19 mouse cellular contexts compared by ENCODE assay signal in genomic region chr4:140636312-140636996, GRCm38 (mm10). TPM values are rescaled to one million over a fixed set of nuclear protein-coding genes. Genes with fewer than 3 reads are reported as not detected.
A peak's percentile ranks its signal among the peaks of the same experiment; 100 is the strongest.
DNase-seq lines count a peak whose midpoint lies in the region; ATAC-seq and TF ChIP-seq lines count a peak whose summit lies in the region.
"Had no signal": no experiment of that assay in that cellular context is flagged by ENCODE, and none has a peak within 500 bp of the region (broad histone marks: within the 10 kb centered on the region; RNA-seq: fewer than 3 reads in every experiment).

No protein-coding gene starts in this region.

- peaks cover 0 to 4% of the 10 kb centered on the region in 2 experiments; a peak in 1 of 4 replicates for H3K4me1 ChIP-seq in CH12.LX (ENCODE audit: control insufficient read depth in 1 of 2, insufficient read depth in 2 of 2)
- H3K4me1 ChIP-seq in kidney, embryonic 14.5 days (ENCODE audit: control insufficient read depth, insufficient read depth, low read length) = peaks cover 57% of the 10 kb centered on the region
- peaks cover 18% of the 10 kb centered on the region for H3K4me1 ChIP-seq in liver, embryonic 15.5 days (replicated peaks)
- H3K4me1 ChIP-seq in embryonic facial prominence, embryonic 10.5 days = peaks cover 60% of the 10 kb centered on the region
- H3K4me1 ChIP-seq in lung, adult 2 months (ENCODE audit: control insufficient read depth, insufficient read depth, low read length) = no peaks in the 10 kb centered on the region

- DNase-seq in cerebellum, adult 11-12 months = peak; percentile 47
- DNase-seq in cerebellum, adult 11 months = no peak
- DNase-seq in CH12.LX (ENCODE audit: extremely low read depth) = no peak
- DNase-seq in embryonic facial prominence, embryonic 10.5 days (ENCODE audit: low spot score) = no peak
- DNase-seq in lung, adult 2 months = no peak
- DNase-seq in spleen, adult 12 weeks (ENCODE audit: low spot score) = no peak
- DNase-seq: adrenal gland, postnatal 25 days; heart, adult 11 months; lung, embryonic 14.5 days; right cerebral cortex, adult 18-20 months; thymus, postnatal 14 days had no signal

- dilution Hi-C loops in CH12.LX (cut with MboI; ENCODE audit: extremely low pct_ligation_motif_present, extremely low pct_unique_long_range_greater_than_20kb, low sequenced_read_pairs) = no loop called here

- H3K36me3 ChIP-seq in CH12.LX (replicated peaks in 1 of 2; ENCODE audit: control insufficient read depth in 1 of 2, insufficient read depth in 1 of 2, low read length in 1 of 2) = no peaks in the 10 kb centered on the region
- no peaks in the 10 kb centered on the region for H3K36me3 ChIP-seq in kidney, embryonic 14.5 days (ENCODE audit: control insufficient read depth, insufficient read depth, low read length)
- H3K36me3 ChIP-seq in liver, embryonic 15.5 days (replicated peaks) = no peaks in the 10 kb centered on the region
- peaks cover 65% of the 10 kb centered on the region for H3K36me3 ChIP-seq in embryonic facial prominence, embryonic 10.5 days (replicated peaks)
- H3K36me3 ChIP-seq: heart, embryonic 15.5 days; midbrain, embryonic 15.5 days had no signal

- no peak overlapping the region for H3K27ac ChIP-seq in CH12.LX (ENCODE audit: insufficient read depth, low read depth)
- peak overlapping the region; percentile 65; the same call in 1 of the 2 replicates for H3K27ac ChIP-seq in kidney, embryonic 14.5 days (ENCODE audit: low read depth, low read length)
- H3K27ac ChIP-seq in liver, embryonic 15.5 days (replicated peaks) = no peak overlapping the region
- H3K27ac ChIP-seq in embryonic facial prominence, embryonic 10.5 days (replicated peaks) = no peak overlapping the region; the same call in 1 of the 2 replicates
- H3K27ac ChIP-seq: embryonic facial prominence, embryonic 12.5 days; heart, embryonic 15.5 days; hindbrain, embryonic 14.5 days; layer of hippocampus, adult 2 months; midbrain, embryonic 15.5 days; neural tube, embryonic 12.5 days had no signal

- H3K4me3 ChIP-seq in CH12.LX (replicated peaks in 1 of 3; ENCODE audit: low read depth in 2 of 3, low read length in 2 of 3, poor library complexity in 1 of 3) = no peak overlapping the region
- no peak overlapping the region for H3K4me3 ChIP-seq in kidney, embryonic 14.5 days (ENCODE audit: low read length)
- no peak overlapping the region for H3K4me3 ChIP-seq in liver, embryonic 15.5 days (replicated peaks)
- H3K4me3 ChIP-seq in embryonic facial prominence, embryonic 10.5 days = no peak overlapping the region
- H3K4me3 ChIP-seq in lung, adult 2 months (replicated peaks; ENCODE audit: extremely low read depth, low read depth, low read length) = no peak overlapping the region
- H3K4me3 ChIP-seq: embryonic facial prominence, embryonic 12.5 days; heart, embryonic 15.5 days; layer of hippocampus, adult 2 months; midbrain, embryonic 15.5 days; neural tube, embryonic 12.5 days had no signal

- peaks cover 93% of the 10 kb centered on the region for H3K27me3 ChIP-seq in CH12.LX (replicated peaks)
- H3K27me3 ChIP-seq in kidney, embryonic 14.5 days (ENCODE audit: control insufficient read depth, insufficient read depth, low read length) = no peaks in the 10 kb centered on the region
- H3K27me3 ChIP-seq in liver, embryonic 15.5 days = no peaks in the 10 kb centered on the region
- H3K27me3 ChIP-seq in embryonic facial prominence, embryonic 10.5 days (replicated peaks; ENCODE audit: low read depth, poor library complexity, severe bottlenecking) = no peaks in the 10 kb centered on the region
- H3K27me3 ChIP-seq: embryonic facial prominence, embryonic 12.5 days; heart, embryonic 15.5 days; midbrain, embryonic 15.5 days; neural tube, embryonic 12.5 days had no signal

- no peak for TF ChIP-seq EP300 in CH12.LX (IDR thresholded peaks at IDR 0.05; ENCODE audit: low read length)

- H3K79me2 ChIP-seq in CH12.LX (replicated peaks; ENCODE audit: control insufficient read depth, extremely low read depth, insufficient read depth, poor library complexity, severe bottlenecking) = no peaks in the 10 kb centered on the region

- no peak for TF ChIP-seq POLR2A in CH12.LX (IDR thresholded peaks at IDR 0.05; ENCODE audit: low read depth, low read length)
- no peak for TF ChIP-seq POLR2A in lung, adult 2 months (IDR thresholded peaks at IDR 0.05; ENCODE audit: borderline replicate concordance, extremely low read depth, low read depth, low read length)

- TF ChIP-seq RAD21 in CH12.LX (IDR thresholded peaks at IDR 0.05; ENCODE audit: low read depth, low read length) = no peak

- in situ Hi-C loops in CH12.LX (cut with MboI; ENCODE audit: low pct_ligation_motif_present, low pct_unique_long_range_greater_than_20kb, low sequenced_read_pairs) = no loop called here

- H3K4me2 ChIP-seq in CH12.LX (ENCODE audit: insufficient read depth, low read depth, poor library complexity, severe bottlenecking) = no peak overlapping the region
- no peak overlapping the region for H3K4me2 ChIP-seq in kidney, embryonic 14.5 days (replicated peaks; ENCODE audit: low read depth, low read length)
- H3K4me2 ChIP-seq in liver, embryonic 15.5 days = no peak overlapping the region
- H3K4me2 ChIP-seq: embryonic facial prominence, embryonic 12.5 days; heart, embryonic 15.5 days; hindbrain, embryonic 14.5 days; lung, embryonic 14.5 days; midbrain, embryonic 15.5 days; neural tube, embryonic 12.5 days had no signal

- no peaks in the 10 kb centered on the region for H3K9me3 ChIP-seq in CH12.LX (replicated peaks; ENCODE audit: low read length)
- H3K9me3 ChIP-seq in kidney, embryonic 14.5 days (ENCODE audit: control insufficient read depth, low read length) = no peaks in the 10 kb centered on the region
- H3K9me3 ChIP-seq in liver, embryonic 15.5 days (replicated peaks) = no peaks in the 10 kb centered on the region
- H3K9me3 ChIP-seq in embryonic facial prominence, embryonic 10.5 days = no peaks in the 10 kb centered on the region
- H3K9me3 ChIP-seq: embryonic facial prominence, embryonic 12.5 days; heart, embryonic 15.5 days; midbrain, embryonic 15.5 days; neural tube, embryonic 12.5 days had no signal

- ATAC-seq in kidney, embryonic 14.5 days (ENCODE audit: low FRiP score, low TSS enrichment) = peak; percentile 21
- peak; percentile 59 for ATAC-seq in liver, embryonic 15.5 days (ENCODE audit: insufficient read depth)
- ATAC-seq: midbrain, embryonic 15.5 days had no signal

- no peak for TF ChIP-seq CTCF in CH12.LX (conservative IDR thresholded peaks at IDR 0.05 in 1 of 2, IDR thresholded peaks at IDR 0.05 in 1 of 2; ENCODE audit: low read depth in 2 of 2, low read length in 2 of 2)
- no peak for TF ChIP-seq CTCF in lung, adult 2 months (IDR thresholded peaks at IDR 0.05; ENCODE audit: insufficient read depth, low read length)

- WGBS in kidney, embryonic 14.5 days = 34% methylated on average over 5 of the region's 5 CpGs
- 50% methylated on average over 5 of the region's 5 CpGs for WGBS in liver, embryonic 15.5 days (ENCODE audit: insufficient replicate concordance)
- 66% methylated on average over 5 of the region's 5 CpGs for WGBS in embryonic facial prominence, embryonic 10.5 days
- 63% methylated on average over 5 of the region's 5 CpGs for WGBS in lung, adult 2 months

- no peak overlapping the region for H3K9ac ChIP-seq in CH12.LX (ENCODE audit: insufficient read depth, low read depth)
- no peak overlapping the region for H3K9ac ChIP-seq in kidney, embryonic 14.5 days (ENCODE audit: low read depth, low read length)
- H3K9ac ChIP-seq in liver, embryonic 15.5 days = no peak overlapping the region
- H3K9ac ChIP-seq: embryonic facial prominence, embryonic 12.5 days; heart, embryonic 15.5 days; hindbrain, embryonic 14.5 days; lung, embryonic 14.5 days; midbrain, embryonic 15.5 days; neural tube, embryonic 12.5 days had no signal

TF ChIP-seq in CH12.LX, 34 proteins besides CTCF, POLR2A, EP300 and RAD21:
- TF ChIP-seq UBTF (IDR thresholded peaks at IDR 0.05; ENCODE audit: low read depth, low read length) = no peak
- TF ChIP-seq BHLHE40 (IDR thresholded peaks at IDR 0.05; ENCODE audit: low read depth, low read length) = peak; percentile 54
- no peak for TF ChIP-seq CHD1 (IDR thresholded peaks at IDR 0.05; ENCODE audit: low read depth, low read length)
- TF ChIP-seq NELFE (IDR thresholded peaks at IDR 0.05; ENCODE audit: low read depth, low read length) = no peak
- TF ChIP-seq MEF2A (IDR thresholded peaks at IDR 0.05; ENCODE audit: borderline replicate concordance, low read depth, low read length) = no peak
TF ChIP-seq in CH12.LX: peak in this region for 1.

RNA-seq across cellular contexts. Expression of gene Arhgef10l, which starts 29.4 kb away (rescaled TPM):
- total RNA-seq in CH12.LX (2012; rRNA removed) (4.5 and 5.9 TPM in 2 replicates), CH12.LX (2014; rRNA removed) (9.7 and 10.2 TPM in 2 replicates)
- polyA plus RNA-seq in CH12.LX (2012; ENCODE audit: insufficient read length, low read depth) = 14.6 and 15.8 TPM in 2 replicates
- 11.8 and 18.2 TPM in 2 replicates for polyA plus RNA-seq in kidney, embryonic 14.5 days (2014; fragmentation: Nextera tagmentation; extraction: Ambion mirVana)
- 4.8 and 6.5 TPM in 2 replicates for polyA plus RNA-seq in liver, embryonic 15.5 days (2015; fragmentation: Nextera tagmentation; extraction: Ambion mirVana)
- polyA plus RNA-seq in embryonic facial prominence, embryonic 10.5 days (2016; fragmentation: Nextera tagmentation; extraction: Ambion mirVana) = 17.9 and 18.2 TPM in 2 replicates
- 29.2 and 34.6 TPM in 2 replicates for polyA plus RNA-seq in lung, adult 2 months (2012; rRNA removed)
